Mouse (Mus musculus) gastrocnemius, postnatal 4 days (tissue): Measurements from ENCODE around the gene Gm28048. TPM values are rescaled to one million over a fixed set of nuclear protein-coding genes. Genes with fewer than 3 reads are reported as not detected.

Source experiments
- DNase-seq, 2 experiments: peaks; one replicate each; pipeline ENCODE4 v3.0.0; 2021 to 2022; ENCODE audit warnings: low spot score in 2 of 2, mixed read lengths in 2 of 2
- long read RNA-seq, 2 experiments: library from polyadenylated mRNA; stranded (forward); transcript quantifications; one replicate each; pipeline ENCODE4 v2.0.0; 2021
- total RNA-seq, 2 experiments: library from RNA; stranded (reverse); gene quantifications; 2 replicates each; pipeline ENCODE4 v1.2.3; 2021

The Gm28048 gene
- 1 to 10 TPM; 5.5 to 6.5 TPM for total RNA-seq
- long read RNA-seq, experiment 1, partial matches to known transcripts: 0 of 2 reads
- long read RNA-seq, experiment 1, other reads (novel, unspliced or antisense): 2 of 2 reads
- long read RNA-seq, experiment 2, partial matches to known transcripts: 0 of 1 reads
- long read RNA-seq, experiment 2, other reads (novel, unspliced or antisense): 1 of 1 reads

DNA sequence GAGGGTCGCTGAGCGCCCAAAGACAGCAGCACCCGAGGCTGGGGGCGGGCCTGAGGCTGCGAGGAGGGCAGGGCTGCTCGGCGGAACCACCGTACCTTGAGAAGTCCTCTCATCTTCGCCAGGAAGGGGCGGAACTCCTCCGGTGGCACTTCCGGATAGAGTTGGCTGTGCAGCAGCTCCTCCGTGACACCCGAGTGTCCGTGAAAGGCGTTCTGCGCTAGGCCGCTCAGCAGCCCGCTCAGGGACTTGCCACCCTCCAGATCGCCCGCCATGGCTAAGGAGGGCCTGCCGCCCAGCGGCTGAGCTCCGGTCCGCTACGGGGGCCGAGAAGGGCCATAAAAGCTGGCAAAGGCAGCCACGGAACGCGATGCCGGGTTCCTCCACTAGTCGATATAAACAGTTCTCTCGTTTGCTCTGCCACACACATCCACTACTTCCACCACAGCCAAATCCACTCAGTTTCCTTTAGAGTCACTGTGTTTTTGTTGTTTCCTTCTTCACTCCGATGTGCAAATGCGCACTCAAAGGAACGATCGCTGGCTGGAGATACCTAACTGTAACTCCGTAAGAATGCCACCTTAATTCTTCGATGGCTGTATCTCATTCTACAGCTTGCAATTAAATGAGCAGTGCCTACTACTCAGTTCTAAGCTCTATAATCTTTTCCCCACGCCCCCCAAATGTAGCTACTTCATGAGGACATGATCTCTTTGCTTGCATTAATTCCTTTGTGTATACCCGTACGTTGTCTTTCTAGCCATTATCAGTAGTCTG, at the start of gene Gm28048, which contains the start of gene Commd1:
Gene Gm28048 (minus strand): TSS at position 107 of the 774 bp plus-strand sequence.
Gene Commd1 (minus strand): TSS at position 399 of the 774 bp plus-strand sequence.
- DNase-seq: peak; percentile 97 to 99

DNA sequence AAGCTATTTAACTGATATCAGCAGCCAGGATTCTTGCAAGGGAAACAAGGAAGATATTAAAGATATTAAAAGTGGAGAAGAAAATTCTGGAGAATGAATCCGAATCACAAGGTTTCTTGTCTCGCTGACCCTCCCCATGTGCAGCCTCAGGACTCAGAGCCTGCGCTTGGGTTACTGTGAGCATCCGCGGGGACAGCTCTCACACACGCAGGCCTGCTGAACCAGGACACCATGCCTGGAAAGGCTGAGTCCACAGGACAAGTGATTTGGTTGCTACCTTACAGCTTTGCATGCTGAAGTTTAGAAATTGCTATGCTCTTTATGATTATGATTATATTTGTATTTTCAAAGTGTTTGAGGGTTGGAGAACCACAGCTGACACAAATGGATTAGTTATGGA, 47.5 kb upstream of the Gm28048 start:
- DNase-seq: no peak

DNA sequence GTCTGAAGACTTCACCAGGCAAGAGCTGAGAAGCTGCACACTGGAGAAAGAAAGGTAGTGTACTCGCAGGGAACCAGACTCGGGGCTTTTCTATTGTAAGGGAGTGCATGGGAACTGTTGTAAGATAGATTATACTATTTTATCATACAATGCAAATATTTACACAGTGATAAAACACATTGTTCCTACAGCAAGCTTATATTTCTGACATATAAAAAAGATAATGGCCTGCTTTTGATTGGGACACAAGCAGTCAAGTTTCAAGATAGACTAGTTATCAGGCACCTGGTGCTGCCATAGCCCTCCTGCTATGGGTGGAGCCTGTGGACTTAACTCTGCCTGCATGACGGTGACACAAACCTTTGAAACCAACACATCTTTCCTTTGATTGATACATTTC, 47.1 kb upstream of the Gm28048 start:
- DNase-seq: no peak

DNA sequence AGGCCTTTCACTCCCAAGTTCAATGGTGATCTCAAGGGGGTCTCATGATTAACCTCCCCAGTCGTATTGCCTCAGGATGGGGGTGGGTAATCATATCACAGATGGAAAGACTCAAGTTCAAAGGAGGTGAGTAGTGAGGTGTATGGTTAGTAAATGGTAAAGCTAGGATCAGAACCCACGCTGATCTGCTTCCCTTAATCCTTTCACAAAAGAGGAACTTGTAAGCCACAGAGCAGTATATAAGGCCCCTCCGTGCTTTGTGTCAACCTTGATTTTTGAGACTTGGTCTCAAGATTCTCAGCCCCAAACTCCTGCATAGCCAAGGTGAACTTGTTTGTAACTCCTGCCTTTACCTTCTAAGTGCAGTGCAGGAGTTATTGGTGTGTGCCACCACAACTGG, 42.3 kb upstream of the Gm28048 start:
- DNase-seq: no peak

DNA sequence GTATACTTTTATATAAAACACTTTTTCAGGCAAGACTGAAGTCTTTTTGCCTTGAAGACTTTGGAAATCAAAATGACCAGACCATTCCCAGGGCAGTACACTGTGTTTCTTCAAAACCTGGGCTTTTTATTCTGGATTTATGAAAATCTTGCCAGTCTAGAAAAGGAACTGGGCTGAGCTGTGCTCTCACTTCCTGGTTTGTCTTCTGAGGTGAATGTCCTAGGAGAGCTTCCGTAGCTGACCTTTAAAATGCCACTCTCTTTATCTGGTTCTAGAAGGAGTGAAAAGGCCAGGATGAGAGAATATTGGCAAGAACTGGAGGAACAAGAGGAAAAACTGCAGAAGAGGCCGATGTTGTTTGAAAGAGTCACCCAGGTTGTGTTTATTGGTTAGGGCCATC, 41.3 kb upstream of the Gm28048 start:
- no peak for DNase-seq

DNA sequence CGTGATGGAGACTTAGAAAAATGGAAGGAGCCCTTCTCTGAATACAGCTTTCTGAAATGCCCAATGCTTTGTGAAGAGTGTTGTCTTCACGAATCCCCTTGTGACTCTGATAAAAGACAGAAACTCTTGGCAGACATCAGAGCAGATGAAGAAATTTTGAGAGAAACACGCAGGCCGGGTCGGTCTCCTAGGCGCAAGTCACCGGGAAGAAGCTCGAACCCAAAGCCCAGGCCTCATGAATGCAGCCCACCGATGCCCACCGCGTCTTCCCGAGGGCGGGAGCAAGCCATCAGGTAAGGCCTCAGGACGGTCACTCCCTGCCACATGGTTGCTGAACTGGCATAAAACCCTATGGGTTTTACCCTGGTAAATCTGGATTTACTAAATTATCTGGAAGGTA, 39.0 kb upstream of the Gm28048 start:
- no peak for DNase-seq

DNA sequence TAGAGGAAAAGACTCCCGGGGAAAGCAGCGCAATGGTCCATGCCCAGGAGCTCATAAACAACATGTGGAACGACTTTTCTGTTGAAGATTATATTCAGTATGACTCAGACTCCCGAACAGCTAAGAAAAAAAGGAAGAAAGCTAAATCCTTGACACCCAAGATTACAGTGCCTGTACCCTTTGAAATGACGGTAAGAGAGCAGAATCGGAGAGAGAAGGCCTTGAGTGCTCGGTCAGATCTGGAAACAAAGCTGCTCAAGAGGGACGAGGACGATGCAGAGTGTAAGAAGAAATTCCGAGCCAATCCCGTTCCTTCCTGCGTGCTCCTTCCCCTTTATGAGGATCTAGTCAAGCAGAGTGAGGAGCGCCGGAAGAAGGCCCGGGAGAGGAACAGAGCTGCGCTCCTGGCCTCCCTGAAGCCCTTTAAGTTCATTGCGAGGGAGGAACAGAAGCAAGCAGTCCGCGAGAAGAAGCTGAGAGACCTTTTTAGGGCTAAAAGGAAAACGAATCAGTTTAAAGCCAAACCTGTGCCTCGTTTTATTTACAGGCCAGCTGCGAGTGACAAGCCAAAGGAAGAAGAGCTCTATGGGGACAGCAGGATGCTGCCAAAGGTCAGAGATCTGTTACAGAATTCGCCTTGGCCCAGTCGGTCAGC, 38.4 kb upstream of the Gm28048 start:
- DNase-seq: no peak

DNA sequence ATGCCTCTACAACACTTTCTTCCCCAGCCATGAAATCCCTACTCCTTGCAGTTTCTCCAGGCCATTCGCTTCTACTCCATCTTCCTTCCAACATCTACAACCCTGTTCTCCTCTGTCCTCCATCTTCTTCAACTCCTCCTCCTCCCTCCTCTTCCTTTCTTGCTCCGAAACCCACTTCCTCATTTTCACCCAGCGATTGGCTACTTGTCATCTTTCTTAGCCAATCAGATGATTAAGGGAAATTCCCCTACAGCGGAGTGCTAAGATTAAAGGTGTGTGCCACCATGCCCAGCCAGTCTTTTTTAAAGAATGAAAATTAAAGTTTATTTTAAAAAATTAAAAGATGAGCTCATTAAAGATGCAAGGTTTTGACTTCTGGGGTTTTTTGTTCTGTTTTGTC, 36.1 kb upstream of the Gm28048 start:
- DNase-seq: no peak

DNA sequence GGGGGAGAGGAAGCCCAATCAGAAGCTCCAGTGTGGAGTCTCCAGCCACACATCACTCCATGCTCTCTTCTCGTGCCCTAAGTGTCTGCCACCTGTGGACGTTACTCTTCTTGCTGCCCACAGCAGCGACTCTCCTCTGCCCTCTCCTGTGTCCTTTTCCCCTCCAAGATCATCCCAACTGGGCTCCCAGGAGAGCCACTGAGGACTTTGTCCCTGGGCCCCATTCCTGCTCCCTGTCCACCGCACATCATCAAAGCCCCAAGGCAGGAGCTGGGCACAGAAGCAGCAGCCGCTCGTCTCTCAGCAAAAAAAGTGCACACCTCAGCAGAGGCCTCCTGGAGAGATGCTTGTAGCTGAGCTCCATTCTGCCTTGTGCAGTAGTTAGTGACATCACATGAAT, 33.1 kb upstream of the Gm28048 start:
- no peak for DNase-seq

DNA sequence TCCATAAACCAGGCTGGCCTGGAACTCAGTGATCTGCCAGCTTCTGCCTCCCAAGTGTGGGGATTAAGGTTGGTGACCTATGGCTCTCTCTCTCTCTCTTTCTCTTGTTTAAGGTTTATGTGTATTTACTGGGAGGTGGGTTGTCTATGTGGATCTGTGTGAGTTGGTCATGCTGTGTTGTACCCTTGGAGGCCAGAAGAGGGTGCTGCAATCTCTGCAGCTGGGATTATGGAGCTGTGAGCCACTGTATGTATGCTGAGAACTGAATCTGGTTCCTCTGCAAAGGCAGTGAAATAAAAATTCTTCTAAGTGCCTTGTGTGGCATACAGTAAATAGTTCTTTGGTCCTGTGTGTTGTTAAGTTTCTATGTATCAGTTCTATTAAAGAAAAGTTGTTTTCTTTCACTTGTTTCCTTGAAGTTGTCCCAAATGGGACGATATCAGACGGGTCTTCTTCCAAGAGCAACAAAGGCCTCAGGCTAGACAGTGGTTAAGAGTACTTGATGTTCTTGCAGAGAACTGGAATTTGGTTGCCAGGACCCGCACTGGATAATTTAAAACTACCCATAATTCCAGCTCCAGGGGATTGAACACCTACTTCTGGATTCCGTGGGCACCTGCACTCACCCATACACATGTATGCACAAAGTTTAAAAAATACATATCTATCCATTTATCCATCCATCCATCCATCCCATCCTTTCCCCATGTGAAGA, 31.8 kb upstream of the Gm28048 start:
- DNase-seq: no peak

DNA sequence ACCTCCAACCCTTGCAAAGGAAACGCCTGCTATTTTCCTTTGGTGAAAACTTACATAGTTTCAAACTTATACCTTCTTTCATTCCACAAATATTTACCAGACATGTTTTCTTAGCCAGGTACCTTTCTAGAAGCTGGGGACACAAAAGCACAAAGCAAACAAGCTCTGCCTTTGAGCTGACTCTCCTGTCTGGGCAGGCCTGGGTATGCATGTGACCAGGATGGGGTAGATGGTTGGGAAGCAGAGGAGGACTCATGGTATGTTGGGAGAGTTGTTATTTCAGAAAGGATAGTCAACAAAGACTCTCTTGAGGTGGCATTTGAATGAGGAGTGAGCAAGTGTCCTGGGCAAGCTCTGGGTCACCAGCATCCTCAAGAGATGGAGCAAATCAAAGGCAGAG, 31.2 kb upstream of the Gm28048 start:
- DNase-seq: no peak

DNA sequence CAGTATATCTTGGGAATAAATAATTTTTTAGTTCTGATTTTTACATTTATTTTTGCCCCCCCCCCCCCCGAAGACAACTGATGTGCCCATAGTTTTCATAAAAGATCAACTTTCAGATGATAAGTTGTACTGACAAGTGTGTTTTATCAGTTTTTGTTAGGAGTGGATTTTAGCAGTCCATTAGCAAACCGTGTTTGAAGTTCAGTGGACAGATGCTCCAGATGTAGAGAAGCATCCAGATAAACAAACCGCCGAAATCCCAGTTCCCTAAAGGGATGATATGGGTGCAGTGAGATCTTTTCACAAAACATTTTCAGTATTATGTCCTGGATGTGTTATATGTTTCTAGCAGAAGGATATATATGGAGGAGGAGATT, 26.9 kb upstream of the Gm28048 start:
- no peak for DNase-seq

DNA sequence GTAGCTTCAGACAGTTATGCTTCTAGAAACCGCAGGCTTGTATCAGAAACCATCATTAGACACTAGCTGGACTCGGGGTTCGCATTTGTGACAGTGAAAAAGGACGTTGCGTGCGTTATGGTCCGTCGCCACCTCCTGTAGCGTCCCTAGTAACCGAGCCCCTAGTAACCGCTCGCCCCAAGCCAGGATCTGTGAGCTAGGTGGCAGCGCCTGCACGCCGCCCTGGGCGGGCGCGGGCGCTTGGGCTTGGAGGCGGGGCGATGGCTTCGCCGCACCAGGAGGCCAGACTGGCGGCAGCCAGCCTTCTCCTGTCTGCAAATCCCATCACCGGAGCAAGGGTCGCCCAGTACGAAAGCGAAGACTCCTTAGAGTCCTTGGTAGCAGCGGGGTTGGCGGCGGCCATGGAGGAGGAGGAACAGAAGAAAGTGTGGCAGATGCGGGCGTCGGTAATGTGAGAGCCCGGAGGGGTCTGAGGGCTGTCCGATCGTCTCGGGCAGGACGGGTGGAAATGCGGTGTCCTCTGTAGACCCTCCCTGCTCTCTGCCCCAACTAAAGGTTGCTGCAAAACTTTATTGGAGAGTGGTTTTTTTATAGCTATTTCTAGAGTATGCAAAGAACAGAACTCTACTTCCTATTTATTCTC, 26.4 kb upstream of the Gm28048 start:
- peak; percentile 47 to 81 for DNase-seq

DNA sequence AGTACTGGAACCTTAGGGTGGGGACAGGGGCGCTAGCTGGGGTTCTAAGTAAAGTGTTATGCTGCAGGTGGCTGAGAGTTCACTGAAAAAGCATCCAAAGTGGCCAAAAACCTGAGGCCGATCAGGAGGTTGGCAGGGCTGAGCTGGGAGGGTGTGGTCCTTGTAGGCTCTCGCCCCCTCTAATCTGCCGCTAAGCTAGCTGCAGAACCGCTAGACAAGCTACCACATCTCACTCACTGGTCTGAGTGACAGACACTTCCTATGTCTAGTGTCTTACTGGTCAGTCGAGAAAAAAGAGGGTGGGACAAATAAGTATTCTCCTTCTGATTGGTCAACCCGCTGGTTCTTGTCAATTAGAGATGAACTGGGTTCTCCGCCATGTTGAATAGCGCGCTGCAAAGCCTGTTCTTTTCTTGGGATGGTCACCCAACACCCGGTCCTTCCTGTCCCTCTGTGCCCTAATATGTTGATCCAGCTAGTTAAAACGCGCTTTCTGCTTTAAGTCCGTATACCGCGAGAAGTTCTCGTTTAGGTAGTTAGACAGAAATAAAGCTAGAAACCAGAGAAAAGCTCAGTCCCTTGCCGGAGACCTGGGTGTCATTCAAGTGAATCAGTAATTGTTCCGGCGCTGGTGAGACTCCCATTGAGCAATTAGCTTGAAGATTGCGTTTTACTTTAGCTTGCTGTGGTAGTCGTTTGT, 25.7 kb upstream of the Gm28048 start, which contains the start of gene Fam161a:
Gene Fam161a (plus strand): TSS at position 51 of the 700 bp plus-strand sequence.
- peak; percentile 30 to 69 for DNase-seq

DNA sequence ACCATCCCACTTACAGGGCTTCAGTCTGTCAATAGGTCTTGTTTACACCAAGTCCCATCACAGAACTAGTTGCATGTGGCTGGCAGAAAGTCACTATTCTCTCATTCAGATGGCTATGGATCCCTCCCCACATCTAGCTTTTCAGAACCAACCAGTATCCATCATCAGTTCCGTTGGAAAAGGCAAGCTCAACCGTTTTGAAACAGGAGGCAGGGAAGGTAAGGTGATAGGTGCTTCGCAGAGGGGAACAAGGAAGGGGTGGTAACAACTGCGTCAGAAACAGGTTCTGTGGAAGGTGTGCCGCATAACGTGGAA, 25.2 kb upstream of the Gm28048 start:
- no peak for DNase-seq

DNA sequence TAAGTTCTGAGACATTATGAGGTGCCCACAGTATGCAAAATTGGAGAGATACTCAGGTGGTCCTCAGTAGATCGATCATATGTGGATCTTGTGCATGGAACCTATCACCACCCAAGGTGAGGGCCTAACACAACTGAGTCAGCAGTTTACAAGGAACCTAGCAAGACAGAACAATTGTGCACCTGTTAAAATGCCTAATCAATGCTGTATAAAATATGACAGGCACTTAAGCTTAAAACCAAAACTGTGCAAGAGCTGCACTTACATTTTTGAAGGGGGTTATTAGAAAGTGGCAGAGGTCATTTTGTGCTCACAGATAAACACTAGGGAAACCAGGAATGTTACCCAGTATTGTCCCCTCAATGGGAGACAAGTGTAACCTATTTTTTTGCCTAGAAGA, 23.4 kb upstream of the Gm28048 start:
- no peak for DNase-seq

DNA sequence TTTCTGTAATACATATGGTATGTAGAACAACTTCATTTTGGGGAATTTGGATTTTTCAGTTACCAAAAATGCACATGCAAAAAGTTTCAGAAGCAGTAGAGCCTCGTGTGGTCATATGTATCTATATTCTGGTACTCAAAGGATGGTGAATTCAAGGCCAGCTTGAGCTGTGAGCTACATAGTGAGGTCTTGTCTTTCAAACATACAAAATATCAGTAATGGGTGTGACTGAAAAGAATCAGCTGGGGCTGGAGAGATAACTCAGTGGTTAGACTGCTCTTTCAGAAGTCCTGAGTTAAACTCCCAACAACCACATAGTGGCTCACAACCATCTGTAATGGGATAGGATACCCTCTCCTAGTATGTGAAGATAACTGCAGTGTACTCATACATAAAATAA, 16.4 kb upstream of the Gm28048 start:
- DNase-seq: no peak

DNA sequence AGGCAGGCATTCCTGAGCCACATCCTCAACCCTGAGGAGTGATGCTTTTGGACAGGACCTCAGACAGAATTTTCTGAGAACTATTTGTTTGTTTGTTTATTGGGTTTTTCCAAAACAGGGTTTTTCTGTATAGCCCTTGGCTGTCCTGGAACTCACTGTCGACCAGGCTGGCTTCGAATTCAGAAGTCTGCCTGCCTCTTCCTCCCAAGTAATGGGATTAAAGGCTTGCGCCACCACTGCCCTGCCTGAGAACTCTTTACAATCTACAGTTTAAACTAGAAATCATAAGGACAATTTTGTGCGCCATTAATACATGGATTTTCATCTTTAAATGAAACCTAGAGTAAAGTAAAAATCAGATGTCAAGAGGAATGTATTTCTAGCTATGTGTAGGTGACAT, 13.6 kb upstream of the Gm28048 start:
- no peak for DNase-seq

DNA sequence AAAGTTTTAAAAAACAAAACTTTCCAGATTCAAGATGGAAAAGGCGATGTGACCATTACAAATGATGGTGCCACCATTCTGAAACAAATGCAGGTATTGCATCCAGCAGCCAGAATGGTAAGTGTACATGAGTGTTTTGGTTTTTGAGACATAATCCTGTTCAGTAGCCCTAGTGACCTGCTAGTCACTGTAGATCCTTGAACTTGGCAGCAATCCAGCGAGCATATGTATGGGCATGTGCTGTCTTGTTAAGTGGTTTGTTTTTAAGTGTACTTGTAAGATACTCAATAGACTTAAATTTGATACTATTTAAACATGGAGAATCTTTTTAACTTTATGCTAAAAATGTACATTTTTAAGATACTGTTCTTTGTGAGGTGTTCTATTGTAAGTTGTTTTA, 12.4 kb upstream of the Gm28048 start:
- no peak for DNase-seq

DNA sequence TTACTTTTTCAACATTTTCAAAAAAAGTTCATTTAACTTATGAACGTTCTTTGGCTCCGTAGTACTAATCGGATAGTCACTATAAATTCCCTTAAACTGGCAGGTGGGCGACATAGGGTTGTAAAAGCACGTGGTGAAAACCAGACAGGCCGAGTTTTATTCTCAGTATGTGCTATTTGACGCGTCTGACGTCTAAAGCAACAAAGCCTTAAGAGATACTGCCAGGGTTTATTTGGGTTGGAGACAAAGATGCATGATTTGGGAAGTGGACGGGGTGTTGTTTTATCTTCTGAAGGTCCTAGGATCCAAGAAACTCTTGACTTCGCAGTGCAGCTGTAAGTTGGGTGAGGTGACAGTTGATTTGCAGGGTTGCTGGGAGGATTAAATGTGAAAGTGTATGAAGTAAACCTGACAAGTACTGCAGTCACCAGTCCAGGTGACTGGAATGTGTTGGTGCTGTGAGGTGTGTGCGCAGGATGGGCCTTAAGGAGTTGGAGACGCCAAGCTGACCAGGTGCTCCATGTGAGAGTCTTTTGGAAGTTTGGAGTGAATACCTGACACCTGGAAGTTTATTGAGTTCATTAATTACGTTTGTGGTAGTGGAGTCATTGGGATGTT, 9.4 kb upstream of the Gm28048 start:
- DNase-seq: no peak
